Comparison of ENCODE assay signal across 12 mouse cellular contexts in the genomic region with DNA sequence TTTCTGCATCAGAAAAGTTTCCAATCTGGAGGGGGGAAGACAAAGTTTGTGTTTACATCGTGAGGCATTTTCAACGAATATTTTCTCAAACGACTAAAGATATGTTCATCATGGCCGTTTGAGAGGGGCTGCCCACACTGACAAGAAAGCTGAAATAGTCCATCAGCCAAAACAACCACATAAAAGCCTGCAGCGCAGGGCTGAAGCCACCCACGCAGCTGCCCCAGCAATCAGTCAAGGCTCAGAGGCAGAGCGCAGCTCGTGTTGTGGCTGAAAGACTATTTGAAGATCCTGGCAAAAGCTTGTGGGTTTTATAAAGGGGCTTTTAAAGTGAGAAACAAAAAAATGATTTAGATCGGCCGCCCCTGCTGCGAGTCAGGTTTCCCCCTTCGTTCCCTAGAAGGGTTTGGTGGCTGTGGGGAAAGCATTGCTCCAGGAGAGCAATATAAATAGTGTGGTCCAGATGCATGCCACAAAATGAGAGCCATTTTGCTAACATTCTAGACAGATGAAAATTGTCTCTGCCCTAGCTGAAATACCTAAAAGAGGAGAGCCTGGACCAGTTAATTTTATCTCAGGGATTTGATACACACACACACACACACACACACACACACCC.
DNase-seq lines count a peak whose midpoint lies in the region; ATAC-seq lines count a peak whose summit lies in the region.
"Had no signal": no experiment of that assay in that cellular context is flagged by ENCODE, and none has a peak within 500 bp of the region (broad histone marks: within the 10 kb centered on the region; RNA-seq: fewer than 3 reads in every experiment).

No protein-coding gene starts in this region.

- 50% methylated on average over 12 of the region's 12 CpGs for WGBS in forebrain, embryonic 14.5 days
- 85% methylated on average over 12 of the region's 12 CpGs for WGBS in forebrain, embryonic 10.5 days

- H3K27ac ChIP-seq in forebrain, embryonic 14.5 days (ENCODE audit: low read depth, low read length), result no peak overlapping the region
- H3K27ac ChIP-seq in forebrain, embryonic 10.5 days, result no peak overlapping the region
- H3K27ac ChIP-seq: heart, embryonic 15.5 days; kidney, embryonic 15.5 days had no signal

- H3K4me3 ChIP-seq in forebrain, embryonic 14.5 days (ENCODE audit: low read depth, low read length), result no peak overlapping the region
- no peak overlapping the region for H3K4me3 ChIP-seq in forebrain, embryonic 10.5 days
- H3K4me3 ChIP-seq: heart, embryonic 15.5 days; kidney, embryonic 15.5 days had no signal

- no peak for ATAC-seq in forebrain, embryonic 14.5 days

- intact Hi-C loops in left cerebral cortex, postnatal 14 days (cut with DNase I), result no loop called here

- no peaks in the 10 kb centered on the region for H3K9me3 ChIP-seq in forebrain, embryonic 14.5 days (replicated peaks; ENCODE audit: control insufficient read depth, low read length)
- no peaks in the 10 kb centered on the region for H3K9me3 ChIP-seq in forebrain, embryonic 10.5 days
- H3K9me3 ChIP-seq: heart, embryonic 15.5 days; kidney, embryonic 15.5 days had no signal

- H3K4me1 ChIP-seq in forebrain, embryonic 14.5 days (ENCODE audit: control insufficient read depth, insufficient read depth, low read length), result no peaks in the 10 kb centered on the region
- H3K4me1 ChIP-seq in forebrain, embryonic 10.5 days, result no peaks in the 10 kb centered on the region
- H3K4me1 ChIP-seq: heart, embryonic 15.5 days; kidney, embryonic 15.5 days had no signal

- H3K36me3 ChIP-seq in forebrain, embryonic 14.5 days (ENCODE audit: control insufficient read depth, insufficient read depth, low read length), result no peaks in the 10 kb centered on the region
- no peaks in the 10 kb centered on the region for H3K36me3 ChIP-seq in forebrain, embryonic 10.5 days (replicated peaks)
- H3K36me3 ChIP-seq: heart, embryonic 15.5 days; kidney, embryonic 15.5 days had no signal

- no peak overlapping the region for H3K9ac ChIP-seq in forebrain, embryonic 14.5 days (ENCODE audit: low read length)
- H3K9ac ChIP-seq: heart, embryonic 15.5 days; kidney, embryonic 15.5 days had no signal

- no peaks in the 10 kb centered on the region for H3K27me3 ChIP-seq in forebrain, embryonic 14.5 days (replicated peaks; ENCODE audit: control insufficient read depth, insufficient read depth, low read length)
- no peaks in the 10 kb centered on the region for H3K27me3 ChIP-seq in forebrain, embryonic 10.5 days (ENCODE audit: poor library complexity, severe bottlenecking)
- H3K27me3 ChIP-seq: heart, embryonic 15.5 days; kidney, embryonic 15.5 days had no signal

- H3K4me2 ChIP-seq in forebrain, embryonic 14.5 days (ENCODE audit: low read length), result no peak overlapping the region
- H3K4me2 ChIP-seq: heart, embryonic 15.5 days; kidney, embryonic 15.5 days had no signal

- DNase-seq in forebrain, embryonic 14.5 days (ENCODE audit: low spot score), result peak; percentile 3
- no peak for DNase-seq in forebrain, embryonic 10.5 days (ENCODE audit: extremely low spot score, low spot score)
- peak; percentile 11 for DNase-seq in lung, postnatal 10 days
- no peak for DNase-seq in lung, postnatal 36 days
- peak; percentile 42 to 44 for DNase-seq in left cerebral cortex, postnatal 14 days (ENCODE audit: low spot score in 2 of 2)
- peak; percentile 26 for DNase-seq in telencephalon, adult 2 months (ENCODE audit: low read depth, low spot score)
- no peak for DNase-seq in embryo, embryonic 10 days (ENCODE audit: low spot score)
- DNase-seq in T-cell, adult 2 months (ENCODE audit: low spot score), result no peak
- DNase-seq: cerebellum, adult 8-10 months; lung, adult 2 months had no signal

Comparison
In these comparisons a context has a peak if more than half of its experiments do, and no peak if none do; other contexts are left out.
1. DNase-seq: peak in forebrain, embryonic 14.5 days (single experiment), lung, postnatal 10 days (single experiment), left cerebral cortex, postnatal 14 days (2 of 2) and telencephalon, adult 2 months (single experiment); none in forebrain, embryonic 10.5 days (single experiment), lung, postnatal 36 days (single experiment), embryo, embryonic 10 days (single experiment) and T-cell, adult 2 months (single experiment).